Mouse (Mus musculus): ENCODE data around the gene Fbxl17. TPM values are rescaled to one million over a fixed set of nuclear protein-coding genes. Genes with fewer than 3 reads are reported as not detected.

Gene Fbxl17
- total and polyA plus RNA-seq, 3 experiments, result 7.8 to 25.9 (median 25.5) TPM

- TF ChIP-seq EP300 (IDR thresholded peaks at IDR 0.05; ENCODE audit: insufficient read depth, low read depth, low read length) (no peak), CTCF (IDR thresholded peaks at IDR 0.05) (no peak), POLR2A (IDR thresholded peaks at IDR 0.05; ENCODE audit: insufficient read depth, low read depth, low read length) (no peak)
- Histone ChIP-seq H3K4me1 (ENCODE audit: control insufficient read depth, insufficient read depth, low read length) (peaks cover 3% of the 10 kb centered on the region), H3K27me3 (ENCODE audit: control insufficient read depth, insufficient read depth, low read length) (no peaks in the 10 kb centered on the region), H3K36me3 (ENCODE audit: control insufficient read depth, insufficient read depth, low read length) (peaks cover 6% of the 10 kb centered on the region), H3K79me2 (replicated peaks; ENCODE audit: control insufficient read depth, insufficient read depth, low read length) (0 out of 2 replicates have a peak, but pooled peaks cover 1% of the 10 kb centered on the region), H3K4me3 (no peak overlapping the region), H3K27ac (no peak overlapping the region), H3K9ac (ENCODE audit: low read depth, low read length) (no peak overlapping the region)
- no peak for DNase-seq
- 92% methylated on average over 9 of the region's 9 CpGs for WGBS
- intact Hi-C loops (cut with DNase I), result no loop called here
Measured at GRCm38 (mm10) chr17:63459712-63460495, 39.9 kb downstream of the Fbxl17 start.

- TF ChIP-seq EP300 (IDR thresholded peaks at IDR 0.05; ENCODE audit: insufficient read depth, low read depth, low read length), result no peak
- no peak for TF ChIP-seq POLR2A (IDR thresholded peaks at IDR 0.05; ENCODE audit: insufficient read depth, low read depth, low read length)
- no peak for TF ChIP-seq CTCF (IDR thresholded peaks at IDR 0.05)
- H3K79me2 ChIP-seq (replicated peaks; ENCODE audit: control insufficient read depth, insufficient read depth, low read length), result 0 out of 2 replicates have a peak, but pooled peaks cover 1% of the 10 kb centered on the region
- over 99% methylated on average over 3 of the region's 3 CpGs for WGBS
- no peak for DNase-seq
- H3K36me3 ChIP-seq (ENCODE audit: control insufficient read depth, insufficient read depth, low read length), result peaks cover 6% of the 10 kb centered on the region
- H3K4me3 ChIP-seq, result no peak overlapping the region
- H3K4me1 ChIP-seq (ENCODE audit: control insufficient read depth, insufficient read depth, low read length), result peaks cover 3% of the 10 kb centered on the region
- H3K9ac ChIP-seq (ENCODE audit: low read depth, low read length), result no peak overlapping the region
- H3K27ac ChIP-seq, result no peak overlapping the region
- intact Hi-C loops (cut with DNase I), result no loop called here
- no peaks in the 10 kb centered on the region for H3K27me3 ChIP-seq (ENCODE audit: control insufficient read depth, insufficient read depth, low read length)
Measured at GRCm38 (mm10) chr17:63458052-63458451, 41.8 kb downstream of the Fbxl17 start.

GRCm38 (mm10) chr17:63451311-63452006 lies 48.4 kb downstream of the Fbxl17 start:
- no peaks in the 10 kb centered on the region for H3K27me3 ChIP-seq (ENCODE audit: control insufficient read depth, insufficient read depth, low read length)
- WGBS, result 47% methylated on average over 10 of the region's 10 CpGs
- no peaks in the 10 kb centered on the region for H3K4me1 ChIP-seq (ENCODE audit: control insufficient read depth, insufficient read depth, low read length)
- no peaks in the 10 kb centered on the region for H3K79me2 ChIP-seq (replicated peaks; ENCODE audit: control insufficient read depth, insufficient read depth, low read length)
- DNase-seq, result no peak
- peak overlapping the region; percentile 42; the same call in 1 of the 2 replicates for H3K9ac ChIP-seq (ENCODE audit: low read depth, low read length)
- peak overlapping the region; percentile 42; the same call in 1 of the 2 replicates for H3K27ac ChIP-seq
- no peaks in the 10 kb centered on the region; the same call in 1 of the 2 replicates for H3K36me3 ChIP-seq (ENCODE audit: control insufficient read depth, insufficient read depth, low read length)
- peak overlapping the region; percentile 18; the same call in 1 of the 2 replicates for H3K4me3 ChIP-seq
- TF ChIP-seq EP300 (IDR thresholded peaks at IDR 0.05; ENCODE audit: insufficient read depth, low read depth, low read length) (no peak), POLR2A (IDR thresholded peaks at IDR 0.05; ENCODE audit: insufficient read depth, low read depth, low read length) (no peak), CTCF (IDR thresholded peaks at IDR 0.05) (no peak)
- intact Hi-C loops (cut with DNase I), result no loop called here

GRCm38 (mm10) chr17:63447691-63448090 lies 52.1 kb downstream of the Fbxl17 start:
- H3K4me1 ChIP-seq (ENCODE audit: control insufficient read depth, insufficient read depth, low read length), result peaks cover 2% of the 10 kb centered on the region; the same call in 1 of the 2 replicates
- H3K9ac ChIP-seq (ENCODE audit: low read depth, low read length), result no peak overlapping the region
- TF ChIP-seq CTCF (IDR thresholded peaks at IDR 0.05) (no peak), POLR2A (IDR thresholded peaks at IDR 0.05; ENCODE audit: insufficient read depth, low read depth, low read length) (no peak), EP300 (IDR thresholded peaks at IDR 0.05; ENCODE audit: insufficient read depth, low read depth, low read length) (no peak)
- peaks cover 1% of the 10 kb centered on the region; the same call in 1 of the 2 replicates for H3K79me2 ChIP-seq (replicated peaks; ENCODE audit: control insufficient read depth, insufficient read depth, low read length)
- 78% methylated on average over 10 of the region's 10 CpGs for WGBS
- intact Hi-C loops (cut with DNase I), result no loop called here
- no peak for DNase-seq
- no peak overlapping the region for H3K4me3 ChIP-seq
- no peaks in the 10 kb centered on the region for H3K27me3 ChIP-seq (ENCODE audit: control insufficient read depth, insufficient read depth, low read length)
- H3K36me3 ChIP-seq (ENCODE audit: control insufficient read depth, insufficient read depth, low read length), result no peaks in the 10 kb centered on the region
- no peak overlapping the region for H3K27ac ChIP-seq

- peaks cover 3% of the 10 kb centered on the region; the same call in 1 of the 2 replicates for H3K79me2 ChIP-seq (replicated peaks; ENCODE audit: control insufficient read depth, insufficient read depth, low read length)
- no peak overlapping the region for H3K9ac ChIP-seq (ENCODE audit: low read depth, low read length)
- H3K4me1 ChIP-seq (ENCODE audit: control insufficient read depth, insufficient read depth, low read length), result peaks cover 2% of the 10 kb centered on the region; the same call in 1 of the 2 replicates
- no peak for DNase-seq
- H3K4me3 ChIP-seq, result no peak overlapping the region
- WGBS, result 79% methylated on average over 10 of the region's 10 CpGs
- TF ChIP-seq CTCF (IDR thresholded peaks at IDR 0.05) (no peak), EP300 (IDR thresholded peaks at IDR 0.05; ENCODE audit: insufficient read depth, low read depth, low read length) (no peak), POLR2A (IDR thresholded peaks at IDR 0.05; ENCODE audit: insufficient read depth, low read depth, low read length) (no peak)
- H3K36me3 ChIP-seq (ENCODE audit: control insufficient read depth, insufficient read depth, low read length), result no peaks in the 10 kb centered on the region
- intact Hi-C loops (cut with DNase I), result no loop called here
- H3K27me3 ChIP-seq (ENCODE audit: control insufficient read depth, insufficient read depth, low read length), result no peaks in the 10 kb centered on the region
- H3K27ac ChIP-seq, result no peak overlapping the region
Measured at GRCm38 (mm10) chr17:63446971-63447679, 52.7 kb downstream of the Fbxl17 start.
